Mouse (Mus musculus): ENCODE results near the gene Dntt. TPM values are rescaled to one million over a fixed set of nuclear protein-coding genes. Genes with fewer than 3 reads are reported as not detected.

Gene Dntt
- total RNA-seq, 1 experiment: not detected

- DNase-seq (ENCODE audit: low read depth, low spot score): no peak
- in situ Hi-C loops (cut with MboI; ENCODE audit: low sequenced_read_pairs in 2 of 2, unreplicated experiment in 2 of 2): no loop called here
- Histone ChIP-seq H3K9me3 (ENCODE audit: control insufficient read depth, insufficient read depth, low read depth, low read length) (no peaks in the 10 kb centered on the region), H3K4me3 (ENCODE audit: insufficient read depth in 1 of 2, low read depth in 1 of 2, low read length in 2 of 2, poor library complexity in 1 of 2, severe bottlenecking in 1 of 2) (no peak overlapping the region), H3K4me1 (ENCODE audit: control insufficient read depth in 2 of 2, insufficient read depth in 2 of 2, low read length in 2 of 2, poor library complexity in 1 of 2) (no peaks in the 10 kb centered on the region), H3K27ac (ENCODE audit: insufficient read depth, low read depth, low read length, poor library complexity, severe bottlenecking) (no peak overlapping the region), H3K9ac (ENCODE audit: insufficient read depth, low read depth, low read length, poor library complexity, severe bottlenecking) (no peak overlapping the region), H3K36me3 (ENCODE audit: control insufficient read depth, insufficient read depth, low read length, poor library complexity, severe bottlenecking) (no peaks in the 10 kb centered on the region)
- no peak for TF ChIP-seq MAFK (IDR thresholded peaks at IDR 0.05; ENCODE audit: insufficient read depth, low read depth, low read length)
- no peak for TF ChIP-seq HCFC1 (IDR thresholded peaks at IDR 0.05; ENCODE audit: borderline replicate concordance, insufficient read depth, low read length)
- TF ChIP-seq ZNF384 (IDR thresholded peaks at IDR 0.05; ENCODE audit: low read depth, low read length): no peak
- no peak for TF ChIP-seq ZC3H11A (IDR thresholded peaks at IDR 0.05; ENCODE audit: borderline replicate concordance, low read depth, low read length)
- no peak for TF ChIP-seq CHD2 (IDR thresholded peaks at IDR 0.05; ENCODE audit: low read depth, low read length)
Measured at GRCm38 (mm10) chr19:41081589-41081988, 52.5 kb downstream of the Dntt start.

- TF ChIP-seq HCFC1 (IDR thresholded peaks at IDR 0.05; ENCODE audit: borderline replicate concordance, insufficient read depth, low read length) (no peak), MAFK (IDR thresholded peaks at IDR 0.05; ENCODE audit: insufficient read depth, low read depth, low read length) (no peak), ZNF384 (IDR thresholded peaks at IDR 0.05; ENCODE audit: low read depth, low read length) (no peak), CHD2 (IDR thresholded peaks at IDR 0.05; ENCODE audit: low read depth, low read length) (no peak), ZC3H11A (IDR thresholded peaks at IDR 0.05; ENCODE audit: borderline replicate concordance, low read depth, low read length) (no peak)
Measured at GRCm38 (mm10) chr19:41083646-41084045, 54.6 kb downstream of the Dntt start.

GRCm38 (mm10) chr19:41086289-41086688 lies 57.2 kb downstream of the Dntt start:
- Histone ChIP-seq H3K27ac (ENCODE audit: insufficient read depth, low read depth, low read length, poor library complexity, severe bottlenecking) (no peak overlapping the region), H3K36me3 (ENCODE audit: control insufficient read depth, insufficient read depth, low read length, poor library complexity, severe bottlenecking) (no peaks in the 10 kb centered on the region), H3K9me3 (ENCODE audit: control insufficient read depth, insufficient read depth, low read depth, low read length) (no peaks in the 10 kb centered on the region), H3K4me1 (ENCODE audit: control insufficient read depth in 2 of 2, insufficient read depth in 2 of 2, low read length in 2 of 2, poor library complexity in 1 of 2) (no peaks in the 10 kb centered on the region), H3K9ac (ENCODE audit: insufficient read depth, low read depth, low read length, poor library complexity, severe bottlenecking) (no peak overlapping the region), H3K4me3 (ENCODE audit: insufficient read depth in 1 of 2, low read depth in 1 of 2, low read length in 2 of 2, poor library complexity in 1 of 2, severe bottlenecking in 1 of 2) (no peak overlapping the region)
- DNase-seq (ENCODE audit: low read depth, low spot score): no peak
- no peak for TF ChIP-seq MAFK (IDR thresholded peaks at IDR 0.05; ENCODE audit: insufficient read depth, low read depth, low read length)
- no peak for TF ChIP-seq HCFC1 (IDR thresholded peaks at IDR 0.05; ENCODE audit: borderline replicate concordance, insufficient read depth, low read length)
- TF ChIP-seq ZC3H11A (IDR thresholded peaks at IDR 0.05; ENCODE audit: borderline replicate concordance, low read depth, low read length): no peak
- TF ChIP-seq CHD2 (IDR thresholded peaks at IDR 0.05; ENCODE audit: low read depth, low read length): no peak
- no peak for TF ChIP-seq ZNF384 (IDR thresholded peaks at IDR 0.05; ENCODE audit: low read depth, low read length)
- in situ Hi-C loops (cut with MboI; ENCODE audit: low sequenced_read_pairs in 2 of 2, unreplicated experiment in 2 of 2): no loop called here

More at GRCm38 (mm10) chr19:41083646-41084045, 54.6 kb downstream of the Dntt start:
- no peaks in the 10 kb centered on the region for H3K36me3 ChIP-seq (ENCODE audit: control insufficient read depth, insufficient read depth, low read length, poor library complexity, severe bottlenecking)
- in situ Hi-C loops (cut with MboI; ENCODE audit: low sequenced_read_pairs in 2 of 2, unreplicated experiment in 2 of 2): no loop called here
- DNase-seq (ENCODE audit: low read depth, low spot score): no peak
- H3K27ac ChIP-seq (ENCODE audit: insufficient read depth, low read depth, low read length, poor library complexity, severe bottlenecking): no peak overlapping the region
- H3K9ac ChIP-seq (ENCODE audit: insufficient read depth, low read depth, low read length, poor library complexity, severe bottlenecking): no peak overlapping the region
- no peak overlapping the region for H3K4me3 ChIP-seq (ENCODE audit: insufficient read depth in 1 of 2, low read depth in 1 of 2, low read length in 2 of 2, poor library complexity in 1 of 2, severe bottlenecking in 1 of 2)
- H3K4me1 ChIP-seq (ENCODE audit: control insufficient read depth in 2 of 2, insufficient read depth in 2 of 2, low read length in 2 of 2, poor library complexity in 1 of 2): no peaks in the 10 kb centered on the region
- H3K9me3 ChIP-seq (ENCODE audit: control insufficient read depth, insufficient read depth, low read depth, low read length): no peaks in the 10 kb centered on the region

GRCm38 (mm10) chr19:41086700-41087099 lies 57.6 kb downstream of the Dntt start:
- Histone ChIP-seq H3K4me3 (ENCODE audit: insufficient read depth in 1 of 2, low read depth in 1 of 2, low read length in 2 of 2, poor library complexity in 1 of 2, severe bottlenecking in 1 of 2) (no peak overlapping the region), H3K9me3 (ENCODE audit: control insufficient read depth, insufficient read depth, low read depth, low read length) (no peaks in the 10 kb centered on the region), H3K36me3 (ENCODE audit: control insufficient read depth, insufficient read depth, low read length, poor library complexity, severe bottlenecking) (no peaks in the 10 kb centered on the region), H3K27ac (ENCODE audit: insufficient read depth, low read depth, low read length, poor library complexity, severe bottlenecking) (no peak overlapping the region), H3K9ac (ENCODE audit: insufficient read depth, low read depth, low read length, poor library complexity, severe bottlenecking) (no peak overlapping the region), H3K4me1 (ENCODE audit: control insufficient read depth in 2 of 2, insufficient read depth in 2 of 2, low read length in 2 of 2, poor library complexity in 1 of 2) (no peaks in the 10 kb centered on the region)
- peak; percentile 73 for TF ChIP-seq ZC3H11A (IDR thresholded peaks at IDR 0.05; ENCODE audit: borderline replicate concordance, low read depth, low read length)
- TF ChIP-seq HCFC1 (IDR thresholded peaks at IDR 0.05; ENCODE audit: borderline replicate concordance, insufficient read depth, low read length): no peak
- DNase-seq (ENCODE audit: low read depth, low spot score): peak; percentile 75
- in situ Hi-C loops (cut with MboI; ENCODE audit: low sequenced_read_pairs in 2 of 2, unreplicated experiment in 2 of 2): no loop called here

- Histone ChIP-seq H3K4me1 (ENCODE audit: control insufficient read depth in 2 of 2, insufficient read depth in 2 of 2, low read length in 2 of 2, poor library complexity in 1 of 2) (no peaks in the 10 kb centered on the region), H3K9me3 (ENCODE audit: control insufficient read depth, insufficient read depth, low read depth, low read length) (no peaks in the 10 kb centered on the region), H3K9ac (ENCODE audit: insufficient read depth, low read depth, low read length, poor library complexity, severe bottlenecking) (no peak overlapping the region), H3K4me3 (ENCODE audit: insufficient read depth in 1 of 2, low read depth in 1 of 2, low read length in 2 of 2, poor library complexity in 1 of 2, severe bottlenecking in 1 of 2) (no peak overlapping the region), H3K27ac (ENCODE audit: insufficient read depth, low read depth, low read length, poor library complexity, severe bottlenecking) (no peak overlapping the region), H3K36me3 (ENCODE audit: control insufficient read depth, insufficient read depth, low read length, poor library complexity, severe bottlenecking) (no peaks in the 10 kb centered on the region)
- no peak for TF ChIP-seq HCFC1 (IDR thresholded peaks at IDR 0.05; ENCODE audit: borderline replicate concordance, insufficient read depth, low read length)
- no peak for TF ChIP-seq MAFK (IDR thresholded peaks at IDR 0.05; ENCODE audit: insufficient read depth, low read depth, low read length)
- TF ChIP-seq CHD2 (IDR thresholded peaks at IDR 0.05; ENCODE audit: low read depth, low read length): no peak
- no peak for TF ChIP-seq ZNF384 (IDR thresholded peaks at IDR 0.05; ENCODE audit: low read depth, low read length)
- TF ChIP-seq ZC3H11A (IDR thresholded peaks at IDR 0.05; ENCODE audit: borderline replicate concordance, low read depth, low read length): no peak
- no peak for DNase-seq (ENCODE audit: low read depth, low spot score)
- in situ Hi-C loops (cut with MboI; ENCODE audit: low sequenced_read_pairs in 2 of 2, unreplicated experiment in 2 of 2): no loop called here
Measured at GRCm38 (mm10) chr19:41087901-41088300, 58.8 kb downstream of the Dntt start.
